Mouse (Mus musculus): ENCODE data around the gene Sept12. TPM values are rescaled to one million over a fixed set of nuclear protein-coding genes. Genes with fewer than 3 reads are reported as not detected.

Gene Sept12
- polyA plus RNA-seq, 1 experiment from 2014 or later: not detected

DNA sequence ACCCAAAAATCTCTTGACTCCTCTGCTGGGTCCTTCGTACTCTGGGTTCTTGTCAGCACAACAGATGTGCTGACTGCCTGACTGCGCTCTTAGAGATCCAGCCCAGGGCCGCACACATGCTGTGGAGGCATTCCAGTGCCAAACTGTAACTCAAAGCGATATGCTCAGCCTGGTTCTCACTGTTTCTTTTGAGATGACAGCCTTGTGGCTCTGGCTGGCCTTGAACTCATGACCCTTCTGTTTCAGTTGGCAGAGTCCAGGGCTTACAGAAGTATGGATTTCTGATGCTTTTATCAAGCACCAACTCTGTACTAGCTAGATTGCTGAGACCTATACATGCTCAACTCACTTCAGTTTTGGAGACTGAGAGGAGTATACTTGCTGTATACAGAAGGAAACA lies 4.4 kb downstream of the Sept12 start:
- WGBS: 83% methylated on average over 4 of the region's 4 CpGs
- ATAC-seq (replicated peaks; ENCODE audit: low FRiP score) (no peak), DNase-seq (ENCODE audit: low spot score) (no peak)
- Histone ChIP-seq H3K4me3 (ENCODE audit: low read depth, low read length) (no peak overlapping the region), H3K4me2 (ENCODE audit: low read depth, low read length, severe bottlenecking) (no peak overlapping the region), H3K4me1 (replicated peaks; ENCODE audit: control insufficient read depth, insufficient read depth, low read length) (no peaks in the 10 kb centered on the region), H3K9ac (ENCODE audit: low read length) (no peak overlapping the region), H3K36me3 (ENCODE audit: control insufficient read depth, insufficient read depth, low read length) (no peaks in the 10 kb centered on the region), H3K27me3 (ENCODE audit: control insufficient read depth, insufficient read depth, low read length) (no peaks in the 10 kb centered on the region), H3K27ac (ENCODE audit: low read depth, low read length) (no peak overlapping the region), H3K9me3 (ENCODE audit: control insufficient read depth, low read length) (no peaks in the 10 kb centered on the region)

- no peak overlapping the region for H3K4me3 ChIP-seq (ENCODE audit: low read depth, low read length)
- H3K36me3 ChIP-seq (ENCODE audit: control insufficient read depth, insufficient read depth, low read length): no peaks in the 10 kb centered on the region
- no peak overlapping the region for H3K9ac ChIP-seq (ENCODE audit: low read length)
- DNase-seq (ENCODE audit: low spot score) (no peak), ATAC-seq (replicated peaks; ENCODE audit: low FRiP score) (no peak)
- WGBS: 91% methylated on average over 12 of the region's 12 CpGs
- H3K27me3 ChIP-seq (ENCODE audit: control insufficient read depth, insufficient read depth, low read length): no peaks in the 10 kb centered on the region
- H3K4me2 ChIP-seq (ENCODE audit: low read depth, low read length, severe bottlenecking): no peak overlapping the region
- no peak overlapping the region for H3K27ac ChIP-seq (ENCODE audit: low read depth, low read length)
- H3K9me3 ChIP-seq (ENCODE audit: control insufficient read depth, low read length): no peaks in the 10 kb centered on the region
- no peaks in the 10 kb centered on the region for H3K4me1 ChIP-seq (replicated peaks; ENCODE audit: control insufficient read depth, insufficient read depth, low read length)
These were observed 12.9 kb downstream of the Sept12 start for GRCm38 (mm10) chr16:4984717-4985116.

- Histone ChIP-seq H3K9me3 (ENCODE audit: control insufficient read depth, low read length) (no peaks in the 10 kb centered on the region), H3K27ac (ENCODE audit: low read depth, low read length) (no peak overlapping the region), H3K27me3 (ENCODE audit: control insufficient read depth, insufficient read depth, low read length) (no peaks in the 10 kb centered on the region), H3K4me1 (replicated peaks; ENCODE audit: control insufficient read depth, insufficient read depth, low read length) (no peaks in the 10 kb centered on the region), H3K4me3 (ENCODE audit: low read depth, low read length) (no peak overlapping the region), H3K36me3 (ENCODE audit: control insufficient read depth, insufficient read depth, low read length) (no peaks in the 10 kb centered on the region), H3K9ac (ENCODE audit: low read length) (no peak overlapping the region), H3K4me2 (ENCODE audit: low read depth, low read length, severe bottlenecking) (no peak overlapping the region)
- DNase-seq (ENCODE audit: low spot score) (no peak), ATAC-seq (replicated peaks; ENCODE audit: low FRiP score) (no peak)
- 72% methylated on average over 4 of the region's 4 CpGs for WGBS
These were observed 17.8 kb downstream of the Sept12 start for GRCm38 (mm10) chr16:4979755-4980380.

GRCm38 (mm10) chr16:4978275-4979051 lies 19.2 kb downstream of the Sept12 start:
- Histone ChIP-seq H3K27ac (ENCODE audit: low read depth, low read length) (no peak overlapping the region), H3K36me3 (ENCODE audit: control insufficient read depth, insufficient read depth, low read length) (no peaks in the 10 kb centered on the region), H3K4me3 (ENCODE audit: low read depth, low read length) (no peak overlapping the region), H3K9me3 (ENCODE audit: control insufficient read depth, low read length) (no peaks in the 10 kb centered on the region), H3K27me3 (ENCODE audit: control insufficient read depth, insufficient read depth, low read length) (no peaks in the 10 kb centered on the region), H3K9ac (ENCODE audit: low read length) (no peak overlapping the region), H3K4me2 (ENCODE audit: low read depth, low read length, severe bottlenecking) (no peak overlapping the region), H3K4me1 (replicated peaks; ENCODE audit: control insufficient read depth, insufficient read depth, low read length) (no peaks in the 10 kb centered on the region)
- ATAC-seq (replicated peaks; ENCODE audit: low FRiP score) (no peak), DNase-seq (ENCODE audit: low spot score) (no peak)
- WGBS: 68% methylated on average over 5 of the region's 5 CpGs

DNA sequence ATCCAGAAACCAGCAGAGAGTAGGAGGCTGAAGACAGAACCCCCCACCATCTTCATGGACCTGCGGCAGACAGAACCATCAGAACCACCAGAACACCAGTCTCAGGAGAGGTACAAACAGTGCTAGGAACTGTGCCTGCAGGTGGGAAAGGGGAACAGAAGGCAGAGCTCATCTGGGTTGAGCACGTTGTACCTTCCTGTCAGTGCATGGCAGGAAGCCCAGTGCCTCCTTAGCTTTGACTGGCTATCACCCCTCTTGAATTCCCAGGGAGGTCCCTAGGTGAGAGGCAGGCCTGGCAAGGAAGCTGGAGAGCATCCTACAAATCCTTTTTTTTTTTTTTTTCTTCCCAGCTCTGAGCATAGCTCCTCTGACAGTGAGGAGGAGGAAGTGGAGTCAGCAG lies 21.5 kb downstream of the Sept12 start:
- Histone ChIP-seq H3K9ac (ENCODE audit: low read length) (no peak overlapping the region), H3K27me3 (ENCODE audit: control insufficient read depth, insufficient read depth, low read length) (no peaks in the 10 kb centered on the region), H3K36me3 (ENCODE audit: control insufficient read depth, insufficient read depth, low read length) (no peaks in the 10 kb centered on the region), H3K4me2 (ENCODE audit: low read depth, low read length, severe bottlenecking) (no peak overlapping the region), H3K9me3 (ENCODE audit: control insufficient read depth, low read length) (no peaks in the 10 kb centered on the region), H3K4me1 (replicated peaks; ENCODE audit: control insufficient read depth, insufficient read depth, low read length) (no peaks in the 10 kb centered on the region), H3K27ac (ENCODE audit: low read depth, low read length) (no peak overlapping the region), H3K4me3 (ENCODE audit: low read depth, low read length) (no peak overlapping the region)
- no peak for DNase-seq (ENCODE audit: low spot score)
- WGBS: 79% methylated on average over 2 of the region's 2 CpGs
- ATAC-seq (replicated peaks; ENCODE audit: low FRiP score): no peak

DNA sequence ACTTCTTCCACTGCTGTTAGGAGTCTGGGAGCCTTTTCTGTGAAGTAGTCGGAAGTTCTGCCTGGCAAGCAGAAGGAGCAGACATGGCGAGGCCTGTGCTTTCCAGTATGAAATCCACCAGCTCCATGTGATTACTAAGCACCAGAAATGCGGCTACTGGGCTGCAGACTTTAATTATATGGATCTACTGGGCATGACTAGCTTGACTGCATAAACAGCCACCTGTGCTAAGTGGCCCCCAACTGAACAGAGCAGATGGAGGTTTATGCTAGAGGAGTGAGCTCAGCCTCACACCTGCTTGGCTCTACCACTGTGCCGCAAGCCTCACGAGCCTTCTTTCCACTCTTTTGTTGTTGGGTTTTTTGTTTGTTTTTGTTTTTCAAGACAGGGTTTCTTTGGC lies 23.1 kb downstream of the Sept12 start:
- Histone ChIP-seq H3K36me3 (ENCODE audit: control insufficient read depth, insufficient read depth, low read length) (no peaks in the 10 kb centered on the region), H3K4me2 (ENCODE audit: low read depth, low read length, severe bottlenecking) (no peak overlapping the region), H3K9ac (ENCODE audit: low read length) (no peak overlapping the region), H3K27me3 (ENCODE audit: control insufficient read depth, insufficient read depth, low read length) (no peaks in the 10 kb centered on the region), H3K27ac (ENCODE audit: low read depth, low read length) (no peak overlapping the region), H3K4me1 (replicated peaks; ENCODE audit: control insufficient read depth, insufficient read depth, low read length) (no peaks in the 10 kb centered on the region), H3K4me3 (ENCODE audit: low read depth, low read length) (no peak overlapping the region), H3K9me3 (ENCODE audit: control insufficient read depth, low read length) (no peaks in the 10 kb centered on the region)
- WGBS: 87% methylated on average over 5 of the region's 5 CpGs
- ATAC-seq (replicated peaks; ENCODE audit: low FRiP score) (no peak), DNase-seq (ENCODE audit: low spot score) (no peak)

DNA sequence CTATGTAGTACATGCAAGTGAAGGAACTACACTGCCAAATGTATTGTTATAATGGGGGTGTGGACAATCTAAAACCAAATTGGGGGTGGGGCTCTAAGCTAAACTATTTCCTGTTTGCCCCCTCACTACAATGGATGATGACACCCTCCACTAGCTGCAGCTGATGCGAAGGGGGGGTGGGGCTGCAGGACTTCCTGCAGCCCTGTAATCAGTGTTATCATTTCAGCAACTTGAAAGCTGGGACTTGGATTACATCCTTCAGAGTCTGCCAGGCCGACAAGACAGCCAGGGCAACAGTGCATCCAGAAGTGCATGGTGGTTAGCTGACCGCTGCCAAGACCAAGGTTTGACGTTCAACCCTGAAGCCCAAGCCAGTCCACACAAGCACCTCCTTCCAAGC lies 26.0 kb downstream of the Sept12 start:
- ATAC-seq (replicated peaks; ENCODE audit: low FRiP score): no peak
- 86% methylated on average over 4 of the region's 4 CpGs for WGBS
- Histone ChIP-seq H3K4me1 (replicated peaks; ENCODE audit: control insufficient read depth, insufficient read depth, low read length) (no peaks in the 10 kb centered on the region), H3K27ac (ENCODE audit: low read depth, low read length) (no peak overlapping the region), H3K4me3 (ENCODE audit: low read depth, low read length) (no peak overlapping the region), H3K9me3 (ENCODE audit: control insufficient read depth, low read length) (no peaks in the 10 kb centered on the region), H3K4me2 (ENCODE audit: low read depth, low read length, severe bottlenecking) (no peak overlapping the region), H3K36me3 (ENCODE audit: control insufficient read depth, insufficient read depth, low read length) (no peaks in the 10 kb centered on the region), H3K9ac (ENCODE audit: low read length) (no peak overlapping the region), H3K27me3 (ENCODE audit: control insufficient read depth, insufficient read depth, low read length) (no peaks in the 10 kb centered on the region)
- no peak for DNase-seq (ENCODE audit: low spot score)

DNA sequence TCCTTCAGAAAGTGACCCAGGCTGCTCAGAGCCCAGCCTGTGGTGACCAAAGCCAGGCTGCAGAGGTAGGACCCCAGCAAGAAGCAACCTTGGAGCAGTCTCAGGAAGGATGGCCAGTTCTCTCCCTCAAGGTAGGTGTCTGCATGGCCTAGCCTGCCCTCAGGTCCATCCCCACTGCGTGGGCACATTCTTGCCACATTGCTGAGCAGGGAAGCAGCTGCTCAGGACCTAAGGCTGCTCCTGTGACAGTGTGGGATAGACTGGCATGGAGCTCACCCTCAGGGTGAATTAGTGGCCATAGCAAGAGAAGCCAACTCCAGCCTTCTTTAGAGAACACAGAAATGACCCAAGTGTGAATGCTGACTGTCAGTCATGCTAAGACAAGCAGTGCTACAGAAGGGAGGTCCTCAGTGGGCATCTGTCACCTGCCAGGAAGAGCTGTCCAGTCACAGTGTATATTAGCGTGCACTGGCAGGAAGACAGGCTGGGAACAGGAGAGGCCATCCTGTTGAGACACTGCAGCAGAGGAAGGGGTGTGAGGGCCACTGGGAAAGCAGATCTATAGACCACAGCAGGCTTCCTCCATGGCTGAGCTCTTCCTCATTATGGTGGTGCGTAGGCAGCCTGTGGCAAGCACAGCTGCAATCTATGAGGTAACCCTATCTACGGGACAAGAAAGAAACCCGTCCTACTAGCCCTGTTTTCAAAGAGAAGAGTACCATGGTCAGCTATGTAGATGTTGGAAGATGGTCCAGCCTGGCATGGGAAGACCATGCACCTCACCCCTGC lies 28.4 kb downstream of the Sept12 start:
- H3K4me3 ChIP-seq (ENCODE audit: low read depth, low read length): no peak overlapping the region
- no peak overlapping the region for H3K9ac ChIP-seq (ENCODE audit: low read length)
- H3K36me3 ChIP-seq (ENCODE audit: control insufficient read depth, insufficient read depth, low read length): no peaks in the 10 kb centered on the region
- no peaks in the 10 kb centered on the region for H3K27me3 ChIP-seq (ENCODE audit: control insufficient read depth, insufficient read depth, low read length)
- no peak for ATAC-seq (replicated peaks; ENCODE audit: low FRiP score)
- H3K9me3 ChIP-seq (ENCODE audit: control insufficient read depth, low read length): no peaks in the 10 kb centered on the region
- H3K4me1 ChIP-seq (replicated peaks; ENCODE audit: control insufficient read depth, insufficient read depth, low read length): peaks cover 4% of the 10 kb centered on the region
- H3K4me2 ChIP-seq (ENCODE audit: low read depth, low read length, severe bottlenecking): no peak overlapping the region
- no peak overlapping the region for H3K27ac ChIP-seq (ENCODE audit: low read depth, low read length)
- no peak for DNase-seq (ENCODE audit: low spot score)
- WGBS: 96% methylated on average over 5 of the region's 5 CpGs

Measured in forebrain, embryonic 11.5 days (tissue).